Mouse (Mus musculus): ENCODE data around the gene Abcb4. TPM values are rescaled to one million over a fixed set of nuclear protein-coding genes. Genes with fewer than 3 reads are reported as not detected.

The Abcb4 gene
- total and polyA plus RNA-seq, 3 experiments, result 0.27 to 0.68 (median 0.29) TPM

GRCm38 (mm10) chr5:8995966-8996685 lies 102.6 kb downstream of the Abcb4 start:
- no peak for DNase-seq (ENCODE audit: extremely low read depth)
- peaks cover 14% of the 10 kb centered on the region for H3K79me2 ChIP-seq (replicated peaks; ENCODE audit: control insufficient read depth, extremely low read depth, insufficient read depth, poor library complexity, severe bottlenecking)
- peak overlapping the region; percentile 70 to 99 (median 81) for H3K4me3 ChIP-seq (replicated peaks in 1 of 3; ENCODE audit: low read depth in 2 of 3, low read length in 2 of 3, poor library complexity in 1 of 3)
- H3K27ac ChIP-seq (ENCODE audit: insufficient read depth, low read depth), result no peak overlapping the region
- in situ Hi-C loops (cut with MboI; ENCODE audit: low pct_ligation_motif_present, low pct_unique_long_range_greater_than_20kb, low sequenced_read_pairs) (no loop called here), dilution Hi-C loops (cut with MboI; ENCODE audit: extremely low pct_ligation_motif_present, extremely low pct_unique_long_range_greater_than_20kb, low sequenced_read_pairs) (no loop called here)
- peak overlapping the region; percentile 77 for H3K9ac ChIP-seq (ENCODE audit: insufficient read depth, low read depth)
- H3K36me3 ChIP-seq (replicated peaks in 1 of 2; ENCODE audit: control insufficient read depth in 1 of 2, insufficient read depth in 1 of 2, low read length in 1 of 2), result peaks cover 22 to 28% of the 10 kb centered on the region in 2 experiments
- H3K9me3 ChIP-seq (replicated peaks; ENCODE audit: low read length), result no peaks in the 10 kb centered on the region
- H3K4me2 ChIP-seq (ENCODE audit: insufficient read depth, low read depth, poor library complexity, severe bottlenecking), result peak overlapping the region; percentile 74
- no peak for TF ChIP-seq MAX (IDR thresholded peaks at IDR 0.05; ENCODE audit: low read length)
- TF ChIP-seq SIN3A (IDR thresholded peaks at IDR 0.05; ENCODE audit: low read length), result peak; percentile 20
- TF ChIP-seq UBTF (IDR thresholded peaks at IDR 0.05; ENCODE audit: low read depth, low read length), result no peak
- peak; percentile 58; the same call in 1 of the 2 replicates for TF ChIP-seq ELF1 (IDR thresholded peaks at IDR 0.05; ENCODE audit: low read depth, low read length)
- no peak for TF ChIP-seq USF2 (conservative IDR thresholded peaks at IDR 0.05; ENCODE audit: low read depth, low read length)
- 0 out of 2 replicates have a peak, but pooled peaks have one; percentile 30 for TF ChIP-seq CHD1 (IDR thresholded peaks at IDR 0.05; ENCODE audit: low read depth, low read length)
- no peaks in the 10 kb centered on the region for H3K27me3 ChIP-seq (replicated peaks)
- H3K4me1 ChIP-seq (ENCODE audit: control insufficient read depth in 1 of 2, insufficient read depth in 2 of 2), result peaks cover 5 to 30% of the 10 kb centered on the region in 2 experiments; a peak in 3 of 4 replicates

GRCm38 (mm10) chr5:8996686-8997512 lies 103.4 kb downstream of the Abcb4 start, which contains the start of gene Crot:
Gene Crot, minus strand, starts transcription at chr5:8997324.
- TF ChIP-seq MAZ (IDR thresholded peaks at IDR 0.05; ENCODE audit: low read depth, low read length) (no peak), PAX5 (IDR thresholded peaks at IDR 0.05; ENCODE audit: low read length) (no peak), TCF12 (IDR thresholded peaks at IDR 0.05; ENCODE audit: low read depth, low read length) (peak; percentile 80), NELFE (IDR thresholded peaks at IDR 0.05; ENCODE audit: low read depth, low read length) (peak; percentile 90), CHD2 (IDR thresholded peaks at IDR 0.05; ENCODE audit: low read length) (no peak), CTCF (conservative IDR thresholded peaks at IDR 0.05 in 1 of 2, IDR thresholded peaks at IDR 0.05 in 1 of 2; ENCODE audit: low read depth in 2 of 2, low read length in 2 of 2) (peak in 1 of 2 experiments; percentile 26; a peak in 2 of 4 replicates), ELF1 (IDR thresholded peaks at IDR 0.05; ENCODE audit: low read depth, low read length) (peak; percentile 60), HCFC1 (IDR thresholded peaks at IDR 0.05; ENCODE audit: low read depth, low read length) (peak; percentile 28; the same call in 1 of the 2 replicates), TBP (conservative IDR thresholded peaks at IDR 0.05; ENCODE audit: low read depth, low read length) (0 out of 2 replicates have a peak, but pooled peaks have one; percentile 26), SMC3 (IDR thresholded peaks at IDR 0.05; ENCODE audit: low read depth, low read length) (no peak), POLR2A (IDR thresholded peaks at IDR 0.05; ENCODE audit: low read depth, low read length) (peak; percentile 86), UBTF (IDR thresholded peaks at IDR 0.05; ENCODE audit: low read depth, low read length) (no peak), MXI1 (IDR thresholded peaks at IDR 0.05; ENCODE audit: low read depth, low read length) (peak; percentile 27; the same call in 1 of the 2 replicates), NRF1 (IDR thresholded peaks at IDR 0.05; ENCODE audit: low read depth, low read length) (peak; percentile 15; the same call in 1 of the 2 replicates), JUN (IDR thresholded peaks at IDR 0.05; ENCODE audit: insufficient read depth, low read depth, low read length) (no peak)
- Histone ChIP-seq H3K27me3 (replicated peaks) (no peaks in the 10 kb centered on the region), H3K9me3 (replicated peaks; ENCODE audit: low read length) (no peaks in the 10 kb centered on the region), H3K36me3 (replicated peaks in 1 of 2; ENCODE audit: control insufficient read depth in 1 of 2, insufficient read depth in 1 of 2, low read length in 1 of 2) (peaks cover 16 to 20% of the 10 kb centered on the region in 2 experiments), H3K4me1 (ENCODE audit: control insufficient read depth in 1 of 2, insufficient read depth in 2 of 2) (peaks cover 5 to 26% of the 10 kb centered on the region in 2 experiments; a peak in 3 of 4 replicates), H3K79me2 (replicated peaks; ENCODE audit: control insufficient read depth, extremely low read depth, insufficient read depth, poor library complexity, severe bottlenecking) (peaks cover 12% of the 10 kb centered on the region; the same call in 1 of the 2 replicates), H3K4me3 (replicated peaks in 1 of 3; ENCODE audit: low read depth in 2 of 3, low read length in 2 of 3, poor library complexity in 1 of 3) (peak within 1 kb of the TSS; percentile 70 to 99 (median 81)), H3K27ac (ENCODE audit: insufficient read depth, low read depth) (peak within 1 kb of the TSS; percentile 53; the same call in 1 of the 2 replicates), H3K9ac (ENCODE audit: insufficient read depth, low read depth) (peak within 1 kb of the TSS; percentile 77), H3K4me2 (ENCODE audit: insufficient read depth, low read depth, poor library complexity, severe bottlenecking) (peak within 1 kb of the TSS; percentile 93)
- peak; percentile 82 for DNase-seq (ENCODE audit: extremely low read depth)
- dilution Hi-C loops (cut with MboI; ENCODE audit: extremely low pct_ligation_motif_present, extremely low pct_unique_long_range_greater_than_20kb, low sequenced_read_pairs), result no loop called here
- in situ Hi-C loops (cut with MboI; ENCODE audit: low pct_ligation_motif_present, low pct_unique_long_range_greater_than_20kb, low sequenced_read_pairs), result no loop called here
